Mouse (Mus musculus): Measurements from ENCODE around the gene Cxcl3. TPM values are rescaled to one million over a fixed set of nuclear protein-coding genes. Genes with fewer than 3 reads are reported as not detected.
"Not testable (repeated sequence)": the region's sequence is repeated elsewhere in the genome, so short reads cannot be mapped to it uniquely, and the experiment has no call there.

Gene Cxcl3
- polyA plus RNA-seq, 1 experiment from 2014 or later, result 1.3 TPM

DNA sequence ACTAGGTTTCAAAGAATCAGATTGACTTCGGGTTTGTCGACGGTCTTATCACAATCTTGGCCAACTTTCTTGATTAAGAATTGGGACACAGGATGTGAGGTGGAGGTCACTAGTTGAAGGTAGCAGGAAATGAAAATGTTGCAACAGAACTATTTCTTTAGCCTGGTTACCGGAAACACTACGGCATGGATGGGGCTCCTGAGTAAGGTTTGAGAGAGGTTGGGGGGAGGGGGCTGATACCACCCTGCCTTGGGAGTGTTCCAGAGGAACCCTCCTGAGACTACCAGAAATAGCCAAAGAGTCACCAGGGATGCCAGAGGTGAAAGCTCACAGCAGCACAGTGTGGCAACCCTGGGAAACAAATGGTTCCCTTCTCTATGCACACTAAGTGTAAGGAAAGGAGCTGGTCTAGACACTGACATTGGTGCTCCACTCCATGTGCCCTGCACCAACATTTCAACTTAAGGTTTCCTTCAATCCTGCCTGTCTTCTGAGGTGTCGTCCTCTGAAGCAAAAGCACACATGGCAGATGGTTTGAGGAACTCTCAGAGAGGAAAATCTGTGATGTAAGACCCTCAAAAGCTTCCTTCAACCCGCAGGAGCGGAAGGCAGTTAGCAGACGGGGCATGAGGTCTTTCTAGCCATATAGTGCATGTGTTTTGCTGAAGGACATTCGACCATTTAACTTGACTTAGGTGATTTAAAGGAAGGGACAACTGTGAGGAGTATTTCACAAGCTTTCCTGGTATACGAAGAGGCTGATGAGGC, 3.6 kb downstream of the Cxcl3 start:
- DNase-seq (ENCODE audit: low spot score), result no peak

DNA sequence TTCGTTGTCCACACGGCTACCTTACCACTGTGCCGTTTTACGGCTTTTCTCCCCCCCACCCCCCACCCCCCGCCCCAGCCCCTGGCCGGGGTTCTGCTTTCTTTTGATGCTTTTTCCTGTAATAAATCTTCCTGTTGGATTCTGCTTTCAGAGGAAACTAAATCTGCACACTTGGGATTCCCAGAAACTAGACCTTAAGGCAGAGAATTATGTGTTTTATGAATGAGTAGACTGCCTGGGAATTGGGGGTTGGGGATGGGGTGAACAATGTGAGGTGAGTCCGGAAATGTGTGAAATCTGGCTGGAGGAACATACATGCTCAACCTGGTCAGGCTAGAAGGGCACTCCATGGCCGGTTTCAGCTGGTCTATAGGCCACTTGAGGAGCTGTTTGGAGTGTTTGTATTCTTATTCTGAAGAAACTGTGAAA, 4.2 kb downstream of the Cxcl3 start:
- no peak for DNase-seq (ENCODE audit: low spot score)

DNA sequence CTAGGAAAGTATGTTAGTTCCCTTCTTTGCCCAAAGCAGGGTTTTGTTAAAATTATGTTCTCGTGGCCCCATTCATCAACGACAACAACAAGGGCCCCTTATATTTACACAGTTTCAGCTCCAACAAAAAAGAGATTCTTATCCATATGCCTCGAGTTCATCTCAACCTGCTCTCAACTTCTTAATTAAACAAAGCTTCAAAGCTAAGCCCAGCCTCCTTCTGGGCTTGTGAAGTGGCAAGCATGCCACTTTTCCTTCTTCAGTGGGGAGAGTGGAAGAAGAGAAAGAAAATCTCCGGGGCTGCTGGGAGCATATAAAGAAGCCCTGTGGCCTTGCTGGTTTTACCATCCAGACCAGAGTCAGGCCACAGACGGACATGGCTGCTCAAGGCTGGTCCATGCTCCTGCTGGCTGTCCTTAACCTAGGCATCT, 8.3 kb downstream of the Cxcl3 start, which contains the start of gene Cxcl15:
TSS of gene Cxcl15 (plus strand) at position 340 of the 431 bp plus-strand sequence.
- DNase-seq (ENCODE audit: low spot score), result no peak

DNA sequence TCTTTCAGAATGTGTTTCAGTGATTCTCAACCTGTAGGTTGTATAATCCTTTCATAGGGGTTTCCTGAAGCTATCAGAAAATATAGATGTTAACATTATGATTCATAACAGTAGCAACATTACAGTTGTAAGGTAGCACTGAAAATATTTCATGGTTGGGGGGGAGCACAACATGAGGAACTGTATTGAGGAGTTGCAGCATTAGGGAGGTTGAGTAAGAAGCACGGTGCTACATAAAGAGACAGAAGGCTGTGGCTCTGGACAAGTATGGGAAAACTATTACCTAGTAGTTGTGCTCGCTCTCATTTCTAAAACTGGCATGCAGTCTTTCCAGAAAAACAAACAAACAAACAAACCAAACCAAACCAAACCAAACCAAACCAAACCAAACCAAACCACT, 9.5 kb downstream of the Cxcl3 start:
- not testable (repeated sequence) for DNase-seq (ENCODE audit: low spot score)

DNA sequence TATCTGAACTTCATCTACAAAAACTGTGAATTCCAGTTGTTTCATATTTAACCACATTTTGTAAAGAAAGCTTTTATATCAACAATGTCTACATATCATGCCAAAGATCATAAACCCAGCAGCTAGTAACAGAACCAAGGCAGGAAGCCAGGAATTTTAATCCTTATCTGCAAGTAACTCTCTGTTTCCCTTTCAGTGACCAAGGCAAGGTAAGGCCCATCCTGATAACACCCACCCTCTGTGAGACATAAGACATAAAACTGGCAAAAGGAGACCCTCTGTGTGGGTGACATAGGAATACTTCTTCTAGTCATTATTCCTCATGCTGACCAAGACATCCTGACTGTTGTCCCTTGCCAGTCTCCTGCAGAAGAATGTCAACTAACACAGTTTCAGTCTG, 18.7 kb downstream of the Cxcl3 start:
- DNase-seq (ENCODE audit: low spot score), result no peak

DNA sequence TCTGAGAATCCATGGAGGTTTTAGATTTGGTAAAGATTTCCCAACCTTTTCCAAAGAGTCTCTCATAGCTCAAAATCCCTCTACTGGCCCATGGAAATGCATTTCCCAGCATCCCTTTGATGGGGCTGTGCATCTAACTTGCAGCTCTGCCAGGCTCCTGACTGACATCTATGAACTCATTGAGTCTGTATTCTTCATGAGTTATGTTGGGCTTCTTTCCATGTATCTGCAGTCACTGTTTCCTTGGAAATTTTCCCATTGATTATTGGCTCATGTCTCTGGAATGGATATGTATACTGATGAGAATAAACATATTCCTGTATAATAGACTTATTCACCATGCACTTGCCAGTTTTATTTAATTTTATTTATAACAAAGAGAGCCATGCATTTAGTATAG, 20.1 kb downstream of the Cxcl3 start:
- DNase-seq (ENCODE audit: low spot score), result no peak

DNA sequence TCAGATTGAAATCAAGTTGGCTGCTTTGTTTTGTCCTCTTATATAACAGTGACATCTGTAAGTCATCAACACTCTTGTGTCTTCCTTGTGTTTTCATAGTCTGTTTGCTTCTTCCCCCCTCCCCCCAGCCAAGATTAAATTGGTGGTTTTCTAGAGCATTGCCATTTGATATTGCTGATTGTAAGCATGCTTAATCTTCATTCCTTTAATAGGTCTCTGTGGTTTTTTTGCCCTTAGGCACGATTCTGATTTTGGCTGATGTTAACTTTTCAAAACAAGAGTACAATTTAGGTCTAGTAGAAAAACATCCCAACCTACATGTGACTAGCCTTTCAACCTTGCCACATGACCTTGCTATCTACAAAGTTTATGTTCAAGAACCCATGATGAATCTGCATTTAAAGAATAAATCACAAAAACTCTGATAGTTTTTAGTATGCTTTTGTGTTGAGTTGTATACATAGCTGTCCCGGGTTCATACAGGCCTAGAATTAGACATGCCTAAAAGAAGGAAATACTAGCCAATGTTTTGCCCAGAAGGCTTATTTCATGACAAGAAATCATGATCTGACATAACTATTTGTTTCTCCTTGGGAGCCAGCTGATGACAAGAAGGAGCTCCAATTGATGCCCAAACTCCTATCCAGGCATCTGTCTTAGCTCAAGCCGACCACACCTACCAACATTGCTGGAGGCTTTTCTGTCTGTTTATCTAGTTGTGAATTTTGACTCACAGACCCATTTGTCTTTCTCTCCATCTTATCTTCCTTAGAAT, 21.5 kb downstream of the Cxcl3 start:
- no peak for DNase-seq (ENCODE audit: low spot score)

DNA sequence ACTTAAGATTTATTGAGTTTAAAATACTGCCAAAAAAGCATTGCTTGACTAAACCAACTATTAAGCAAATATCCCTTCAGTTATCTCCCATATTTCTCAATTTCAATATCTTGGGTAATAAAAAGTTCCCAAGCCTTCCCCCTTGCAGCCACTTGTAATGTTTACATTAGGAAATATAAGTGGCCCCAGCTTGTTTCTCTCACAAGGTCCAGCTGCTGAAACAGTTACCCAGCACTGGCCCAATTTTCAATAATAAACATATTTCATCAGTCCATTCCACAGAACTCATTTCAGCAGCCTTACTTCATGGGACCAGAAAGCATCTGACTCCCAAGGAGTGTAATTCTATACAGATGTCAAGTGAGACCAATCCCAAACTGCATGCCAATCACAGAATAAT, 33.9 kb downstream of the Cxcl3 start:
- no peak for DNase-seq (ENCODE audit: low spot score)

DNA sequence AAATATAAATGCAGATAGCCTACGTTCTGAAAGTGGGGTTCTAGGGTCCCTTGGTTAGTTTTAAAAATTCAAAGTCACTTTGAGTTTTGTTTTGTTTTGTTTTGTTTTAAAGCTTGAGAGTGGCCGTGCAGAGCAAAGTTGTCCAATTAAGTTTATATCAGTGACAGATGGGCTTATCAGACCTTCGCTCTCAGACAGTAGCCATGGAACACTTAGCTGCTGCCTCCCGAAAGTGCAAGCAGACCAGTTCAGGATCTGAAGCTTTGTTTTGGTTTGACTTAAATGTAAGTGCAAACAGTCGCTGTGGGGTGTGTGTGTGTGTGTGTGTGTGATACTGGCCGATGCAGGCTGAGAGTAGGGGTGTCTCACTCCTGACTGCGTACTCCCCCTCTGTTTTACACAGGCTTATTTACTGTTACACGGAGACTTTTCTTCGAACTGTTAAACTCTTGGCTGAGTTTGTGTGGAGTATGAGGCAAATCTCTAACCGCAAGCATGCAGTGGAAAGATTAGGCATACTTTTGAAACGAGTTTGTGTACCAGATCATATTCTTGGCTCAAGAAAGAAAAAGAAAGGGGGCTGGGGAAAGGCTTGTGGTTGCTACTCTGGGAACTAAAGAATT, 46.4 kb downstream of the Cxcl3 start:
- no peak for DNase-seq (ENCODE audit: low spot score)

DNA sequence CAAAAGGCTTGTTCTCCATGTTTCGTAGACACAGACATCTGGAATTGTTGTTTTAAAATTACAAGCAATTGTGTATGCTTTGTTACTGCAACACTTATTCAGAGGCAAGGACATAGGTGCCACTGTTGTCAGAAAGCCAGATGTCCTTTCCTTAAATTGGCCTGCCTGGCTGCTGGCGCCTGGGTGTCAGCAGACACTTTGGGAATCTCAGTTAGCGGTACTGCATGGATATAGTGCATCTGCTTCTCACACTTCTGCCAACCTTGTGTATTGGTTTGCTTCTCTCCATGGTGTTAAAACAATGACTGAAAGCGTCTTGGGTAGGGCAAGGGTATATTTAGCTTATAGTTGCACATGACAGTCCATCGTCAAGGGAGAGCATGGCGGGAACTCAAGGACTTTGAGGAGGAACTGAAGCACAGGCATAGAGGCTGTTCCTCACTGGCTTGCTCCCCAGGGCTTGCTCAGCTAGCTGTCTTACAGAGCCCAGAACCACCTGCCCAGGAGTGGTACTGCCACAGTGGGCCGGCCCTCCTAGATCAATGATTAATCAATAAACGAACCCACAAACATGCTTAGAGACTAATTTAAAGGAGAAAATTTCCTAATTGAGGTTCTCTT, 47.0 kb downstream of the Cxcl3 start:
- no peak for DNase-seq (ENCODE audit: low spot score)

DNA sequence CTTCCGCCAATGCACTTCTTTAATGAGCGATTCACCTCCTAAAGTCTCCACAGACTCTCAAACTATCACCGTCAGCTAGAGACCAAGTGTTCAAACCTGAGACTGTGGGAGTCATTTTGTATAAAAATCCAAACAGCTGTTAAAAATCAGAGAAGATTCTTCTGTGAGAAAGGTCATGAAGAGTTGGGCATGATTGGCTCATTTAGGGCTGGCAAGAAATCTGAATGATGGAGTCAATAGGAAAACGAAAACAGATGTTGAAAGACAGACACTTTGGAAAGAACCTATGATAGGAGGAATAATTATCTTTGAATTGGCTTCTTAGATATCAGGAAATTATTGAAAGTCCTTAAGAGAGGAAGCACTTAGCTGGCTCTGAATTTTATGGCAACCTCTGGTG, 48.5 kb downstream of the Cxcl3 start:
- DNase-seq (ENCODE audit: low spot score), result no peak

DNA sequence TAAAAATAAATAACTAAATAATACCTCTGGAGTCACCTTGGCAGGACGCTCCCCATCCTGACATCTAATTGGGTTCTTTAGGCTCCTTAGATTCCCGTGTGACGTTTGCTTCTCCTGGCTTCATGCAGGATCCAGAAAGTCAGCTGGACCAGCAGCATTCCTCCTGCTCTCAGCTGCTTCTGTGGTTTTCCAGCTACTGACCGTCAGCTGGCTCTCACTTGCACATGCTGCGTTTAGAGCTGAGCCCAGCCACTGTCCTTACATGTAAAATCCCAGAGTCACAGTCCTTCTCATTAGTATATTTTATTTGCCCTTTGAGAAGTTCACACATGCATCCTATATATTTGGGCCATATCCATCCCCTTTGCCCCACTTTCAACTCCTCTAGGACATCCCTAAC, 52.7 kb downstream of the Cxcl3 start:
- no peak for DNase-seq (ENCODE audit: low spot score)

Small RNA genes within 50 kb of the gene (microRNA-seq; reads per million reads assigned to microRNA genes)
- not detected for gene Gm24322 (ENCODE audit: borderline number of aligned reads)

Other genes with a start within 250 kb of the Cxcl3 start
- 0.05 TPM in 1 of 2 replicates, not detected in the other for gene 5830473C10Rik, start 225.0 kb upstream of the Cxcl3 start, polyA plus RNA-seq (2015; fragmentation: Nextera tagmentation; extraction: Ambion mirVana)
- gene Rassf6, start 145.4 kb upstream of the Cxcl3 start, polyA plus RNA-seq (2015; fragmentation: Nextera tagmentation; extraction: Ambion mirVana), result 6.6 and 7.6 TPM in 2 replicates
- gene Cxcl5, start 26.7 kb upstream of the Cxcl3 start, polyA plus RNA-seq (2015; fragmentation: Nextera tagmentation; extraction: Ambion mirVana), result 0.66 and 0.67 TPM in 2 replicates
- gene Ppbp, start 17.6 kb upstream of the Cxcl3 start, polyA plus RNA-seq (2015; fragmentation: Nextera tagmentation; extraction: Ambion mirVana), result 1.3 and 3.5 TPM in 2 replicates
- gene Pf4, start 13.7 kb upstream of the Cxcl3 start, polyA plus RNA-seq (2015; fragmentation: Nextera tagmentation; extraction: Ambion mirVana), result 84.2 and 88.9 TPM in 2 replicates
- gene Cxcl15, start 8.4 kb downstream of the Cxcl3 start, polyA plus RNA-seq (2015; fragmentation: Nextera tagmentation; extraction: Ambion mirVana), result 0.12 and 0.22 TPM in 2 replicates
- gene Cxcl1, start 105.1 kb downstream of the Cxcl3 start, polyA plus RNA-seq (2015; fragmentation: Nextera tagmentation; extraction: Ambion mirVana), result 1.6 and 2.1 TPM in 2 replicates
- gene Cxcl2, start 117.8 kb downstream of the Cxcl3 start, polyA plus RNA-seq (2015; fragmentation: Nextera tagmentation; extraction: Ambion mirVana), result 0.54 and 0.98 TPM in 2 replicates
- gene Mthfd2l, start 145.0 kb downstream of the Cxcl3 start, polyA plus RNA-seq (2015; fragmentation: Nextera tagmentation; extraction: Ambion mirVana), result 27.5 and 27.7 TPM in 2 replicates
- 0.25 and 0.36 TPM in 2 replicates for gene Epgn, start 241.4 kb downstream of the Cxcl3 start, polyA plus RNA-seq (2015; fragmentation: Nextera tagmentation; extraction: Ambion mirVana)

Measured in thymus, postnatal 0 days (tissue).